Mouse (Mus musculus) embryo, embryonic 10 days (tissue): ENCODE measurements at regions not wholly inside any gene's neighbourhood (a gene's known extent, or its start where the extent isn't known, plus 50 kb on each side); places are given as distances from the start of the nearest gene placed in this dataset.

Source experiments
- DNase-seq: peaks from one replicate; pipeline ENCODE4 v3.0.0-alpha.2; 2015; ENCODE audit warnings: low spot score

DNA sequence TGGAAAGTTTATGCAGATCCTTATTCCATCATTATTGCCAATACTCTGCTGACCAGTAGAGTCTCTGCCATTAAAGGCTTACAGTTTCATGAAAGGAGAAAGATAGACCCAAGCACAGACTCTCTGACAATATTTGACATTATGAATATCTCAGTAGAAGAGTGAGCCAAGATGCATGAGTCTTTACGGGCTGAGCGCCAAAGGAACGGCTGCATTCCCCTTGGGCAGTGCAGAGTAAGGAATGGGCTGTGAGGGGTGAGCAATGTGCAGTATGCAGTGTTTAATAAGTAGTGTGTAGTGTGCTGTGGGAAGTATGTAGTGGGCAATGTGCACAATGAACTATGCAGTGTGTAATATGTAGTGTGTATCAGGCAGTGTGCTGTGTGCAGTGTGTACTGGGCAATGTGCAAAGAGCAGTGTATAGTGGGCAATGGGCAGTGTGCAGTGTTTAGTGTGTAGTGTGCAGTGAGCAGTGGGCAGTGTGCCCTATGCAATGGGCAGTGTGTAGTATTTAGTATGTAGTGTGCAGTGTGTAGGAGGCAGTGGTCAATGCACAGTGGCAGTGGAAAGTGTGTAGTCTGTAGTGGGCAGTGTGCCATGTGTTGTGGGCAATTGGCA lies 671.8 kb downstream of the 5730522E02Rik start:
- no peak for DNase-seq

DNA sequence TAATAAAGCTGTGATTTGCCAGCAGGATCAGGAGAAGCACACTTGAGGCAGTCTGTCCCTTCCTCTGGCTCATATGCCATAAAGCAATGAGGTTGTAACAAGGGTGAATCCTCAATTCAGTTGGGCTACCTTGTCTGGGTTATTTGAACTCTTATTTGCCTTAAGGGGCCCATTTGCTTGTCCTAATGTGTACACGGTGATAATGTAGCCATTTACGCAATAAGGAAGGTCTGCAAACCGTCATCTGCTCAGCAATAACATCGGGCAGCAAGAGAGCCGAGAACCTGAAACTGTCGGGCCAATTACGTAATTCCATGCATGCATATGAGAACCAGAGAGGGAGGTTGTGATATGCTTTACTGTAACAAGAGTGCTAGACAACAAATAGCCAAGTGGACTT lies 674.5 kb downstream of the 5730522E02Rik start:
- no peak for DNase-seq

DNA sequence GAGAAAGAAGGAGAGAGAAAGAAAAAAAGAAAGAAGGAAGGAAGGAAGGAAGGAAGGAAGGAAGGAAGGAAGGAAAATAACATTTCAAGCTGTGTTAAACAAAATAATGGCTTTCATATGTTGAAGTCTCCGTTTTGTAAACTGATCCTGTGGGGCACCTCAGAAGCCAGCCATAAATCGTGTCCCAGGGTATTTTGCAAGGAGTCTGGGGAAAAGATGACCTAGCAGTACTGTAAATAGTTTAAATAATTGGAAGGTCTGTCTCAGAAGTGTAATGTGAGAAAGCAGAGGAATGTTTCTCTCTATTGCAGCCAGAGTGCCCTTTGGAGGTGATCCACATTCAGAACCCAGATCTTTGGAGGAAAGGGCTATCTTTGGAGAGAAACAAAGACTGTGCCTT lies 677.5 kb downstream of the 5730522E02Rik start:
- peak; percentile 10 for DNase-seq

GRCm38 (mm10) chr11:25531668-25532398 lies 678.7 kb downstream of the 5730522E02Rik start:
- DNase-seq, result no peak

DNA sequence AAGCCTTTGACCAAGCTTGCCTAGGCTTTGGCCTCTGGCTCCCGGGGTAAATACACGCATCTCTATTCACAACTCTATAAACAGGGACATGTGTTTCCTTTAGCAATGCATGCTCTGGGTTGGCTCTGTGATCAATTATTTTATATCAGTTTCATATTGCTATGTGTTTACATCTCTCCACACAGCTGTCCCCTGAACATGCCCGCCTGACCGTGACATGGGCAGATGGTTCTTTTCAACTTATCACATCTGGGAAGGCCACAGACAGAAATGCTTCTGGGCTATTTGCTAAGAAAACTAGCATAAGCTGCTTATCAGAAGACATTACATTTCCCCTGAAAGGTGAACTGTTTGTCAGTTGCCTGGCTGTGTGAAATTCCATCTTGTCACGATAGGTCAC lies 682.5 kb downstream of the 5730522E02Rik start:
- no peak for DNase-seq

DNA sequence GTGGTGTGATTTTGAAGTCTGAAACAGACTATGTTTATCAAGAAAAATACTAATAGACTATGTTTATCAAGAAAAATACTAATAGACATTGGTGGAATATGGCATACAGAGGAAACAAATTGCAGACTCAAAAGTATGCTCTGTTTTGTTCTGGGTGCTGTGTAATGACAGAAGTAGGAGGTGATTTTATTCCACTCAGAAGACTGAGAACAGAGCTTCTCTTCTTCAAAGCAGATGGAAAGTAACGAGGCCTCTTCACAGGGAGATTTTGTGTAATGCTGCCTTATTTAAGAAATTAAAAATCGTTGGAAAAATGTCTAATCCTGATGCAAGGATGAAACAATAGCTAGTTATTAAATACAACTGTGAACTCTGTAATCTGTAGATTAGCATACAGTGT lies 691.7 kb downstream of the 5730522E02Rik start:
- DNase-seq, result no peak

- DNase-seq, result no peak
These were observed 692.4 kb downstream of the 5730522E02Rik start for GRCm38 (mm10) chr11:25518131-25518530.

DNA sequence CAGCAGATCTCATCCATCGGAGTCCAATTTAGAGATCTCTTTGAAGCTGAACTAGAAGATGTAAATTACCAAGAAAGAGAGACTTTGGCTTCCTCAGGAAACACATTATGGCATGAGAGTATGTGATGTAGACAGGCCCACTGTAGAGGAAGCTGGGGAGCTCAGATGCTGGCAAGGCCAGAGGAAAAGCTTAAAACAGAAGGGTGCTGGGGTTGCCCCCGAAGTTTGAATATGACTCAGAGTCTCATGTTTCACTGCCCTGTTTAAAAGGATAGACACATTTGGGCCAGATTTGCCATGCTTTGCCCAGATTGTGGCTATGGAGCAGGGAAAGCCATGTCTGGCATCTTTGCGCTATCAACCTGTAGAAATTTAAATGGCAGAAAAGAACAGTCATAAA lies 705.1 kb downstream of the 5730522E02Rik start:
- no peak for DNase-seq

DNA sequence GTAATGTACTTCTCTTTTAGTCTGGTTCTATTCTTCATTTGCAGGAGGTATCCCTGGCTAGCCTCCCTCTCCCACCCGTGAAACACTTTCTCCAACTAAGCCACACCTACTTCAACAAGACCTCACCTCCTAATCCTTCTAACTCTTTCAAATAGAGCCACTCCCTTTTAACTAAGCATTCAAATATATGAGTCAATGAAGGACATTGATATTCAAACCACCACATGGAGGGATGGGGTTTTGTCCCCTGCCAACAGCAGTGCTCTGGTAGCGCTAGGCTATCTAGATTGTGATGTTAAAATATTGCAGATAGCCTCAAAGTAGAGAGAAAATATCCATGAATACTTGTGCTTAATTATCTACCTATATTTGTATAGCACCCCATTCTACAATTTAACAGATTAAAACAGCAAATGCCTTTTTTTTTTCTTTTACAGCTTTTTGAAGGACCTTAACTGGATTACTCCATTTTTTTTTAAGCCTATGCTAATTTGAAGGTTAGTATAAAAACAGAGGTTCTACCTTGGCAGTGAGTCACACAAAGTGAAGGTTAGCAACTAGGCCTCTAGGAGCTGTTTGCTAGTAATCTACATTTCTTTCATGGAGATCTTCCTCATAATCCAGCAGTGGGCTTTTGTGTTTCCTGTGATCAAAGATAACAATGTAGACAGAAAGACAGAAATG lies 736.7 kb downstream of the 5730522E02Rik start:
- no peak for DNase-seq

DNA sequence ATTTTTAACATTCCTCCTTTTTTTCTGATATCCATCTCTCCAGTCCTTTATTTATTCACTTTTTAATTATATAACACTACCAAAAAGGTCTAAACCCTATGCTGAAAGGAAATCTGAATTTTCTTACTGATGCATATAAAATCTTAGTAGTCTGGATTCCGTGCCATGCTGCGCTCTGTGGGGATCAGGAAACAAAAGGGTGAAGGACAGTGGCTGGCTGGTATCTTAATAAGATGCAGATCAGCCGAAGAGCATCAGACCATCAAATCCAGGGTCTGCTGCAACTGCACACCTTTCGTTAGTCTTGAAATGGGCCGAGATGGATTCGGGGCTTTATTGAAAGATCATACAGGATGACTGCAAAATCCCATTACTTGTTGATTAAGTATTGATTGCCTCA lies 740.7 kb downstream of the 5730522E02Rik start:
- no peak for DNase-seq

- no peak for DNase-seq
These were observed 773.4 kb downstream of the 5730522E02Rik start for GRCm38 (mm10) chr11:25437206-25437605.

GRCm38 (mm10) chr11:25435645-25436044 lies 774.9 kb downstream of the 5730522E02Rik start:
- peak; percentile 43 for DNase-seq

DNA sequence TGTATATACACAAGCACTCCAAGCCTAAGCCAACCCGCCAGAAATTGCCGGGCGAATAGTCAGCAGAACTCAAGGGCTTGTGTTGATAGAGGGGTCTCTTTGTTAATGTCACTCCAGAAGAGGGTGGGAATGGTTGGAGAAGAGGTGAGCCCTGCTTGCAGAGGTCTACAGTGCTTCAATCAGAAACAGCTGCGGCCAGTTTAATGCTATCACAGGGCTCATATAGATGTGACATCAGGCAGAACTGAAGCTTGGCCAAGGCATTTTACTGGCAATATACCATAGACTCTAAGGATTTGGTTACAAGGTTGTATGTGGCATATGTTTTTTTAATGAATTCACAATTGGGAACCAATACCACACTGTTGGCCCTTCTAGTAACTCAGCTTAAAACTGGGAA lies 787.4 kb downstream of the 5730522E02Rik start:
- no peak for DNase-seq

DNA sequence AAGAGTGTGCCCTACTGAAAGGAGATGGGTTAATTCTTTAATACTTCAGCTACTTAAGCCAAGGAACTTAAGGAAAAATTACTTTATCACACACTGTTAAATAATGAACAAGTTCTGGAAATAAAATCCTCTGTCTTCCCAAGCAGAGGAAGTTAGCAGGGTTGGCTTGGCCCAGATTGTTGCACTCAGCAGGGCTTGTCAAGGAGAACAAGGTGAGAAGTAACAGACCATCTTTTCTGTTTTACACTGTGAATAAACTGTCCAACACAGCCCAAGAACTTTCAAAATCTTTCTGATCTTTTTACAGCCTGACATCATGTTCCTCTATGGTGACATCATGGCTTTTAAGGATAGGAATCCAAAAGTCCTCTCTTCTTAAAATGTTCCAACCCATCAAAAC lies 789.1 kb downstream of the 5730522E02Rik start:
- DNase-seq, result no peak

DNA sequence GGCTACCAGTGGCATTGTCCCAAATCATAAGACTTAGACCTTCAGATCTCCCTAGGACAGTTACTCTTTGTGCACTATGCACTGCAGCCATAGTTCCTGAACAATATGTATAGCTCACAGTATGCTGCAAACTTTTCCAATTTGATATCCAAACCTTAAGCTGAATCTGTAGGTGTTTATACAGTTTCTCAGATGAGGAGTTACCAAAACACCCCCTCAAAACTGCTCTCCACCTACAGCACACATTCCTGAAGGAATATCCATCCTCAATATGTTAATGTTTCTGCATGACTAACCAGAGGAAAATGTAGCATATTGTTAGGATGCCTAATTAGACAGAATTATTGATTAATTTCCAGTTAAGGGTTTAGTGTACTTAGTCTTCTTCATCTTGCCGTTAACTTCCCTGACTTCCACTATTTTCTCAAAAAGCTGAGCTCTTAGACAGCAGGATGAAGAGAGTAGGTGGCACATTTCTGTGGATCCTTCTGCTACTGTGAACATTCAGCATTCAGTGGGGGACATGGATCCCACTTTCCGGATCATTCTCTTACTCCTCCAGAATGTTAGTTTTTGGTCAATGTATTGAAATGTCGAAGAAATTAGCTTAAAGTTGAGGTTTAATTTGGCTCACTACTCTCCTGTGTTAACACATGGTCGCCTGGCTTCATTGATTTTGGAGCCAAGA lies 800.0 kb downstream of the 5730522E02Rik start:
- DNase-seq, result no peak

DNA sequence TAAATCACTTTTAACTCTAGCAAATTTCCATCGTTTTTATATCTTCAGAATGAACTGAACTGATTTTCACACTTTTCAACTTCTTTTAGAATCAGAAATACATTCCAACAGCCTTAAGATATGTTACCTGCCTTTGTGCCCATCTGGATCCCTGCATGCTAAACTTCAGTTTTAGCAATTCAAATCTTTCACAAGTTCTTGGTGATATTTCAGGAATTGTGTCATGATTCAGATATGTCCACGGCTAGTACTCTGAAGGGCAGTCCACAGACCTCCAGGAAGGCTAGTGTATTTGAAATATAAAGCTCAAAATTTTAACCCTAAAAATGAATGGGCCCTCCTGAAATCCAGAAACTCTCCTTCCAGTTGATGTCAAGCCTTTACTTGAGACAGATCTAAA lies 818.9 kb downstream of the 5730522E02Rik start:
- no peak for DNase-seq

GRCm38 (mm10) chr11:25367111-25367510 lies 843.5 kb downstream of the 5730522E02Rik start:
- DNase-seq, result no peak

DNA sequence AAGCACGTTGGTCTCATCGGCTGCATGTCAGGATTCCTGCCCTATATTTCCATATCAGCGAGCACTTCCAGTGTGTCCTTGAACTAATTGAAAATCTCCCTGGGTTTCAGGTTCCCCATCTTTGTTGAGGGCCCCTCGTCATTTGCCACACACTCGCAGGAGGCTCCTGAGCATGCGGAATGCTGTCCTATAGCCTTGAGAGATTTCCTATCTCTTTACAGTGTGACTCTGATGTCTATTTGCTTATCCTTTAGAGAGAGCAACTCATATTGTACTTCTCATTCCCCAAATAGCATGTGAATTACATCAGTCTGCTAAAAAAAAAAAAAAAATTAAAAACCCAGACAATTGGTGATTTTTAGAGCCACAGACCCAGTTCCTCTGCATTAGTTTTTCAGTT lies 845.1 kb downstream of the 5730522E02Rik start:
- DNase-seq, result no peak

- DNase-seq, result no peak
These were observed 850.8 kb downstream of the 5730522E02Rik start for GRCm38 (mm10) chr11:25359723-25360122.

GRCm38 (mm10) chr11:25357717-25358411 lies 852.7 kb downstream of the 5730522E02Rik start:
- DNase-seq, result peak; percentile 74

DNA sequence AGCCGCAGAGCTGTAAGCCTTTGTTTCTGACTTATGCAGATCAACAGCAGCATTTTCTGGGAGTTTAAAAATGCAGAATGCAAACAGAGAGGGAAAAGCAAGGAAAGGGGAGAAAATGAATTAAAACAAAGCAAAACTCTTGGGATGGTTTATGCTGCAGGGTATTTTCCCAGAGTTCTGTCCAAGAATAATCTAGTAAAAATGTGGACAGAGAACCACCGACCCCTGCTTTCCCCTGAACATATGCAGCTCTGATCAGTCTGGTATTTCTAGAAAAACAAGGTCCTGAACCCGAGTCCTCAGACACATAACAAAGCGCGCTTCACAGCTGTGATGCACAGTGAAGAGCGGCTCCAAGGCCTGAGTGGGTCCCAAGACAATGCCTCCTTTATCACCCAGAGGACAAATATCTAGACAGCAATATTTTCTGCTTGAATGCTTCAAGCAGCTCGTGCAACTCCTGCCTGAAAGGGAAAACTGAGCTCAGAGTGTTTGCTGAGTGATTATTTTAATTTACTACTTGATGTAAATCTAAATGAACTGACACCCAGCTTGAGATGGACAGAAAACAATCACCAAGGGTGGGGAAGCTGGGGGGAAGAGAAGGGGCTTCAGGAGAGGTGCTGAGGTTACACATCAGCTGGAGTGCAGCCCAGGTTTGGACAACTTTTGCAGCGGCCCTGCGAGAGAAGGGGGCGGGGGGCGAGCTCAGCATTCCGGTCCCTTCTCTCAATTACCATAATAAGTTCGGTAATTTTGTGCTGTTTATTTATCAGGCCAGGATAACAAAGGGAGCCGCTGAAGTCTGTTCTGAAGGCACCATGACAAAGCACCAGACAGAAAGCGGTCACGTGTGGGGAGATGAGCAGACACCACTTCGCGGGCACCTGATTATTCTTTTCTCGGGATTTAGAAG lies 853.6 kb downstream of the 5730522E02Rik start:
- DNase-seq, result peak; percentile 86
